Mouse (Mus musculus) embryonic facial prominence, embryonic 13.5 days (tissue): ENCODE results near the gene Kdm5b. TPM values are rescaled to one million over a fixed set of nuclear protein-coding genes. Genes with fewer than 3 reads are reported as not detected.

Experiments
- polyA plus RNA-seq: library from polyadenylated mRNA; unstranded; fragments of >200 nt; fragmentation: Nextera tagmentation; extraction: Ambion mirVana; gene quantifications from 2 replicates; pipeline ENCODE4 v1.2.1, GENCODE M21; 2015

The Kdm5b gene
- polyA plus RNA-seq, 1 experiment from 2014 or later, result 88.9 TPM

Other genes with a start within 250 kb of the Kdm5b start
- 4.0 and 5.0 TPM in 2 replicates for gene Ppfia4, start 227.2 kb upstream of the Kdm5b start, polyA plus RNA-seq
- 84.1 and 89.7 TPM in 2 replicates for gene Tmem183a, start 198.2 kb upstream of the Kdm5b start, polyA plus RNA-seq
- gene 4933406M09Rik, start 174.2 kb upstream of the Kdm5b start, polyA plus RNA-seq, result not detected in 2 replicates
- gene Cyb5r1, start 154.6 kb upstream of the Kdm5b start, polyA plus RNA-seq, result 34.9 and 37.4 TPM in 2 replicates
- 81.6 and 87.4 TPM in 2 replicates for gene Adipor1, start 144.8 kb upstream of the Kdm5b start, polyA plus RNA-seq
- 31.7 and 33.1 TPM in 2 replicates for gene Klhl12, start 104.6 kb upstream of the Kdm5b start, polyA plus RNA-seq
- gene Rabif, start 65.5 kb upstream of the Kdm5b start, polyA plus RNA-seq, result 41.1 and 41.6 TPM in 2 replicates
- gene Mgat4e, start 10.5 kb upstream of the Kdm5b start, polyA plus RNA-seq, result not detected in 2 replicates
- gene Syt2, start 86.5 kb downstream of the Kdm5b start, polyA plus RNA-seq, result 0.41 and 0.46 TPM in 2 replicates